Mouse (Mus musculus): ENCODE measurements around the gene Ptprt. TPM values are rescaled to one million over a fixed set of nuclear protein-coding genes. Genes with fewer than 3 reads are reported as not detected.
A peak's percentile ranks its signal among the peaks of the same experiment; 100 is the strongest.

Gene Ptprt
- polyA plus RNA-seq, 1 experiment from 2014 or later = 4.0 TPM

DNA sequence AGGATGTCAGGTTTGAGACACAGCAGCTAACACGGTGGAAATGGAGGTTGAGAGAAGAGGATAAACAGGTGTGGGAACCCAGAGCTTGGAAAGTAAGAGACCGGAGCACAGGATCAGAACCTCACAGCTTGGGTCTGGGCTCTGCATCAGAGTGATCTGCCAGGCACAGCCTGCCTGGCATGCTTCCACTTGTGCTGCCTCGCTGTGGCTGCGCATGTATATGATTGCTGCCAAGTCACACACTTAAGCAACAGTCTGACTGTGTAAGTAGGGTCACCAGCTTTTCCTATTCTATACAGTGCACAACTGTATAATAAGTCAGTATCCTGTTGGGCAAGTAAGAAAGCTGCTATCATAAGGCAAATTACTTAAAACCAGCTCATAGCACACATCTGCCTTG is 249.9 kb downstream of the Ptprt start:
- ATAC-seq (ENCODE audit: insufficient number of reproducible peaks, insufficient read depth, low FRiP score, low TSS enrichment, low read depth) = no peak
- no peak overlapping the region for H3K4me3 ChIP-seq (replicated peaks)
- H3K27me3 ChIP-seq = no peaks in the 10 kb centered on the region
- H3K9me3 ChIP-seq = no peaks in the 10 kb centered on the region
- no peak overlapping the region for H3K9ac ChIP-seq (replicated peaks)
- no peak overlapping the region for H3K4me2 ChIP-seq
- H3K27ac ChIP-seq = no peak overlapping the region
- 86% methylated on average over 4 of the region's 4 CpGs for WGBS
- H3K36me3 ChIP-seq = no peaks in the 10 kb centered on the region
- peaks cover 16% of the 10 kb centered on the region; the same call in 1 of the 2 replicates for H3K4me1 ChIP-seq (replicated peaks)

GRCm38 (mm10) chr2:162409245-162409644 is 251.7 kb downstream of the Ptprt start:
- Histone ChIP-seq H3K4me3 (replicated peaks) (no peak overlapping the region), H3K4me2 (no peak overlapping the region), H3K36me3 (no peaks in the 10 kb centered on the region), H3K27ac (no peak overlapping the region), H3K9me3 (no peaks in the 10 kb centered on the region), H3K27me3 (no peaks in the 10 kb centered on the region), H3K4me1 (replicated peaks) (peaks cover 16% of the 10 kb centered on the region; the same call in 1 of the 2 replicates), H3K9ac (replicated peaks) (no peak overlapping the region)
- 73% methylated on average over 8 of the region's 8 CpGs for WGBS
- ATAC-seq (ENCODE audit: insufficient number of reproducible peaks, insufficient read depth, low FRiP score, low TSS enrichment, low read depth) = no peak

- Histone ChIP-seq H3K4me3 (replicated peaks) (no peak overlapping the region), H3K9ac (replicated peaks) (no peak overlapping the region), H3K27ac (no peak overlapping the region), H3K4me2 (no peak overlapping the region), H3K27me3 (no peaks in the 10 kb centered on the region), H3K9me3 (no peaks in the 10 kb centered on the region), H3K36me3 (no peaks in the 10 kb centered on the region), H3K4me1 (replicated peaks) (no peaks in the 10 kb centered on the region)
- ATAC-seq (ENCODE audit: insufficient number of reproducible peaks, insufficient read depth, low FRiP score, low TSS enrichment, low read depth) = no peak
- 73% methylated on average over 6 of the region's 6 CpGs for WGBS
These were observed 259.4 kb downstream of the Ptprt start for GRCm38 (mm10) chr2:162401316-162402100.

GRCm38 (mm10) chr2:162394601-162395000 is 266.3 kb downstream of the Ptprt start:
- peaks cover 26% of the 10 kb centered on the region for H3K4me1 ChIP-seq (replicated peaks)
- H3K27me3 ChIP-seq = no peaks in the 10 kb centered on the region
- no peak for ATAC-seq (ENCODE audit: insufficient number of reproducible peaks, insufficient read depth, low FRiP score, low TSS enrichment, low read depth)
- H3K4me3 ChIP-seq (replicated peaks) = no peak overlapping the region
- H3K36me3 ChIP-seq = no peaks in the 10 kb centered on the region
- 64% methylated on average over 6 of the region's 6 CpGs for WGBS
- H3K27ac ChIP-seq = no peak overlapping the region
- no peaks in the 10 kb centered on the region for H3K9me3 ChIP-seq
- no peak overlapping the region for H3K4me2 ChIP-seq
- no peak overlapping the region for H3K9ac ChIP-seq (replicated peaks)

DNA sequence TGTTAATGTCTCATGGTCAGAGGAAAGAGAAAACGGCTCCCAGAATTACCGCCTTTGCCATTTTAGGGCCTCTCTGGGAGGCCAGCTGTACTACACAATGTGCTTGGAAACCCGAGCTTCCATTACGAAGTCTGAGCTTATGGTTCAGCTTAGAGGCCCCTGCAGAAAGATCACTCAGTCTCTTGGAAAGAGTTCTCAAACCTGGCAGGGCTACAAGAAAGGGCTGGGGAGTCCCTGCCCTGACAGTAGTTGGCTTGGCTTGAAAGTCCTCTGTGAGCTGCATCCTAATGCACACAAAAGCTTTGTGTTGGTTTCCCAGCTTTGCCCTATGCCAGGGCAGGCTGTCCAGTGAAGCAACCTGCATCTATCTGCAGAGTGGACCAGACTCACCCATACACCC is 269.1 kb downstream of the Ptprt start:
- H3K9ac ChIP-seq (replicated peaks) = no peak overlapping the region
- WGBS = 17% methylated on average over 4 of the region's 4 CpGs
- no peaks in the 10 kb centered on the region for H3K27me3 ChIP-seq
- H3K9me3 ChIP-seq = no peaks in the 10 kb centered on the region
- H3K4me2 ChIP-seq = no peak overlapping the region
- ATAC-seq (ENCODE audit: insufficient number of reproducible peaks, insufficient read depth, low FRiP score, low TSS enrichment, low read depth) = no peak
- no peaks in the 10 kb centered on the region for H3K36me3 ChIP-seq
- H3K4me1 ChIP-seq (replicated peaks) = peaks cover 26% of the 10 kb centered on the region
- no peak overlapping the region for H3K4me3 ChIP-seq (replicated peaks)
- 0 out of 2 replicates have a peak overlapping the region, but pooled peaks have one; percentile 45 for H3K27ac ChIP-seq

DNA sequence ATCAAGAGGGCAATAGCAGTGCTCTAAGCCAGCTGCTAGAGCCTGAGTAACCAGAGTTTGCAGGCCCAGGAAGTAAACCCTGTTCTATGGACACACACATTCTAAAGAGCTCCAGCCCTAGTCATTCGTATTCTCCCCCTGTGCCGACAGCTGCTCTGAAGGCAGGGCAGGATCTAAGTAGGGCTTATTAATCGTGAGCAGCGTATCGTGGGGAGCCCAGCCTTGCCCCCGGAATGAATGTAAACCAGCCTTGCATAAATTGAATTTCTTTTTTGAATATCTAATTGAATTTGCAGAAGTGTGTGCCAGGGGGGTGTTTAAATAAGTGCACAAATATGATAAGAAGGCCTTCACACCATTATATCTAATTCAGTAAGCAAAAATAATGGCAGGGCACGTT is 283.6 kb downstream of the Ptprt start:
- Histone ChIP-seq H3K4me3 (replicated peaks) (no peak overlapping the region), H3K4me2 (no peak overlapping the region), H3K9ac (replicated peaks) (no peak overlapping the region), H3K4me1 (replicated peaks) (peaks cover 5% of the 10 kb centered on the region; the same call in 1 of the 2 replicates), H3K27me3 (no peaks in the 10 kb centered on the region), H3K9me3 (no peaks in the 10 kb centered on the region), H3K27ac (no peak overlapping the region), H3K36me3 (no peaks in the 10 kb centered on the region)
- no peak for ATAC-seq (ENCODE audit: insufficient number of reproducible peaks, insufficient read depth, low FRiP score, low TSS enrichment, low read depth)
- 80% methylated on average over 7 of the region's 7 CpGs for WGBS

DNA sequence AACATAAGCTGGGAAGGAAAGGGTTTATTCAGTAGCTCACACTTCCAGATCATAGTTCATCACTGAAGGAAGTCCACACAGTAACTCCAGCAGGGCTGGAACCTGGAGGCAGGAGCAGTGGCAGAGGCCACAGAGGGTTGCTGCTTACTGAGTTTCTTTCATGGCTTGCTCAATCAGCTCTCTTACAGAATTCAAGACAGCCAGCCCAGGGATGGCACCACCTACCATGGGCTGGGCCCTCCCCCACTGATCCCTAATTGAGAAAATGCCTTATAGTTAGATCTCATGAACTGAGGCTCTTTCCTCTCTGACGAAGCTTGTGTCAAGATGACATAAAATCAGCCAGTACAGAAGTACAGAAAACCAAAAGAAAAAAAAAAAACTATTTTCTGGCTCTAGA is 311.9 kb downstream of the Ptprt start:
- no peak overlapping the region for H3K4me2 ChIP-seq
- H3K9ac ChIP-seq (replicated peaks) = no peak overlapping the region
- H3K9me3 ChIP-seq = no peaks in the 10 kb centered on the region
- H3K4me3 ChIP-seq (replicated peaks) = no peak overlapping the region
- H3K27ac ChIP-seq = no peak overlapping the region
- H3K4me1 ChIP-seq (replicated peaks) = no peaks in the 10 kb centered on the region; the same call in 1 of the 2 replicates
- no peaks in the 10 kb centered on the region for H3K36me3 ChIP-seq
- 63% methylated on average over 1 of the region's 1 CpGs for WGBS
- ATAC-seq (ENCODE audit: insufficient number of reproducible peaks, insufficient read depth, low FRiP score, low TSS enrichment, low read depth) = no peak
- H3K27me3 ChIP-seq = no peaks in the 10 kb centered on the region

- Histone ChIP-seq H3K27ac (no peak overlapping the region; the same call in 1 of the 2 replicates), H3K4me1 (replicated peaks) (peaks cover 8% of the 10 kb centered on the region; the same call in 1 of the 2 replicates), H3K36me3 (no peaks in the 10 kb centered on the region), H3K27me3 (no peaks in the 10 kb centered on the region), H3K9ac (replicated peaks) (no peak overlapping the region), H3K9me3 (no peaks in the 10 kb centered on the region), H3K4me2 (no peak overlapping the region), H3K4me3 (replicated peaks) (no peak overlapping the region)
- 70% methylated on average over 2 of the region's 2 CpGs for WGBS
- ATAC-seq (ENCODE audit: insufficient number of reproducible peaks, insufficient read depth, low FRiP score, low TSS enrichment, low read depth) = no peak
These were observed 319.1 kb downstream of the Ptprt start for GRCm38 (mm10) chr2:162341846-162342245.

DNA sequence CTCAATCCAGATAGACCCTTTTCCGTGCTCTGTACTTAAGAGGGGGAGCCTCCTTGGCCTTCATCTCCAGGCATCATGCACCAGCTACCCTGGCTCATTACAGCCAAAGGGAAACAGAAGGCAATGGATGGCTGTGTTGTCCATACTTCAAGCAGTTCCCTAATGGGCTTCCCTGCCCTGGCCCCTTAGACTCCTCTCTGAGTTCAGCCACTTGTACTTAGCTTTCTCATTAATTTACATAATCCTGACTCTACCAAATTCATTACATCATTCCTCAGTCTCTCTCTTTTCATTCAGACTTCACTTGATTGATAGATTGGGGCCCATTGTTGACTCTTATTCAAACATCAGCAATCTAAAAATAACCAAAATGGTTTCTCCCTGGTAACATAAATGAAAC is 320.7 kb downstream of the Ptprt start:
- WGBS = 85% methylated on average over 1 of the region's 1 CpGs
- Histone ChIP-seq H3K9me3 (no peaks in the 10 kb centered on the region), H3K4me2 (no peak overlapping the region), H3K9ac (replicated peaks) (no peak overlapping the region), H3K4me1 (replicated peaks) (peaks cover 8% of the 10 kb centered on the region; the same call in 1 of the 2 replicates), H3K4me3 (replicated peaks) (no peak overlapping the region), H3K27me3 (no peaks in the 10 kb centered on the region), H3K36me3 (no peaks in the 10 kb centered on the region), H3K27ac (no peak overlapping the region)
- ATAC-seq (ENCODE audit: insufficient number of reproducible peaks, insufficient read depth, low FRiP score, low TSS enrichment, low read depth) = no peak

GRCm38 (mm10) chr2:162332066-162332683 is 328.8 kb downstream of the Ptprt start:
- Histone ChIP-seq H3K4me1 (replicated peaks) (no peaks in the 10 kb centered on the region; the same call in 1 of the 2 replicates), H3K36me3 (no peaks in the 10 kb centered on the region), H3K9me3 (no peaks in the 10 kb centered on the region), H3K4me2 (no peak overlapping the region), H3K4me3 (replicated peaks) (no peak overlapping the region), H3K27me3 (no peaks in the 10 kb centered on the region), H3K27ac (no peak overlapping the region), H3K9ac (replicated peaks) (no peak overlapping the region)
- WGBS = 73% methylated on average over 5 of the region's 5 CpGs
- no peak for ATAC-seq (ENCODE audit: insufficient number of reproducible peaks, insufficient read depth, low FRiP score, low TSS enrichment, low read depth)

GRCm38 (mm10) chr2:162329430-162329829 is 331.5 kb downstream of the Ptprt start:
- Histone ChIP-seq H3K36me3 (no peaks in the 10 kb centered on the region), H3K4me3 (replicated peaks) (no peak overlapping the region), H3K9ac (replicated peaks) (no peak overlapping the region), H3K4me2 (no peak overlapping the region), H3K9me3 (no peaks in the 10 kb centered on the region), H3K27ac (no peak overlapping the region), H3K4me1 (replicated peaks) (peaks cover 8% of the 10 kb centered on the region; the same call in 1 of the 2 replicates), H3K27me3 (no peaks in the 10 kb centered on the region)
- 87% methylated on average over 9 of the region's 9 CpGs for WGBS
- no peak for ATAC-seq (ENCODE audit: insufficient number of reproducible peaks, insufficient read depth, low FRiP score, low TSS enrichment, low read depth)
